Mouse (Mus musculus) thymus, postnatal 36 days (tissue): Measurements from ENCODE around the gene Anp32e.
"Not testable (repeated sequence)": the region's sequence is repeated elsewhere in the genome, so short reads cannot be mapped to it uniquely, and the experiment has no call there.

ENCODE experiments used
- DNase-seq, 2 experiments: peaks; one replicate each; pipeline ENCODE4 v3.0.0; 2022; ENCODE audit warnings: mixed read lengths in 2 of 2

Gene Anp32e

GRCm38 (mm10) chr3:95977587-95977986 lies 48.5 kb downstream of the Anp32e start:
- DNase-seq = not testable (repeated sequence)

GRCm38 (mm10) chr3:95978265-95978664 lies 49.2 kb downstream of the Anp32e start:
- DNase-seq = no peak

GRCm38 (mm10) chr3:95980276-95980970 lies 51.4 kb downstream of the Anp32e start:
- no peak for DNase-seq

GRCm38 (mm10) chr3:95982129-95982528 lies 53.1 kb downstream of the Anp32e start:
- DNase-seq = no peak

- DNase-seq = no peak
These were observed 56.4 kb downstream of the Anp32e start for GRCm38 (mm10) chr3:95985209-95986000.

GRCm38 (mm10) chr3:95986001-95986622 lies 57.1 kb downstream of the Anp32e start:
- no peak for DNase-seq

- no peak for DNase-seq
These were observed 57.9 kb downstream of the Anp32e start for GRCm38 (mm10) chr3:95986984-95987383.

GRCm38 (mm10) chr3:95987386-95988110 lies 58.5 kb downstream of the Anp32e start:
- DNase-seq = no peak

GRCm38 (mm10) chr3:95988138-95988537 lies 59.1 kb downstream of the Anp32e start:
- no peak for DNase-seq

GRCm38 (mm10) chr3:95988969-95989368 lies 59.9 kb downstream of the Anp32e start:
- DNase-seq = no peak

GRCm38 (mm10) chr3:95990413-95990941 lies 61.4 kb downstream of the Anp32e start:
- DNase-seq = no peak

- no peak for DNase-seq
These were observed 64.1 kb downstream of the Anp32e start for GRCm38 (mm10) chr3:95992990-95993603.

GRCm38 (mm10) chr3:95993881-95994280 lies 64.8 kb downstream of the Anp32e start:
- no peak for DNase-seq

- no peak for DNase-seq
These were observed 65.4 kb downstream of the Anp32e start for GRCm38 (mm10) chr3:95994381-95994846.

GRCm38 (mm10) chr3:95994975-95995801 lies 66.1 kb downstream of the Anp32e start:
- DNase-seq = peak; percentile 51 to 52

- DNase-seq = peak; percentile 61 to 69
These were observed 66.9 kb downstream of the Anp32e start, which contains the start of gene Plekho1 for GRCm38 (mm10) chr3:95995802-95996428. Gene Plekho1, minus strand, starts transcription at chr3:95996001.

- no peak for DNase-seq
These were observed 67.5 kb downstream of the Anp32e start for GRCm38 (mm10) chr3:95996451-95997073.
